Mouse (Mus musculus) midbrain, embryonic 10.5 days (tissue): ENCODE data around the gene Cdsn. TPM values are rescaled to one million over a fixed set of nuclear protein-coding genes. Genes with fewer than 3 reads are reported as not detected.

Experiments used
- polyA plus RNA-seq: library from polyadenylated mRNA; unstranded; fragments of >200 nt; fragmentation: Nextera tagmentation; extraction: Ambion mirVana; gene quantifications from 2 replicates; pipeline ENCODE4 v1.2.1, GENCODE M21; 2016

The Cdsn gene
- polyA plus RNA-seq, 1 experiment from 2014 or later: 0.10 TPM

Other genes starting within 250 kb of the Cdsn start
- gene H2-Q1, start 231.7 kb upstream of the Cdsn start, polyA plus RNA-seq: not detected in 2 replicates
- 0.25 and 0.38 TPM in 2 replicates for gene H2-Q2, start 209.9 kb upstream of the Cdsn start, polyA plus RNA-seq
- 2.9 and 3.1 TPM in 2 replicates for gene H2-Q4, start 172.5 kb upstream of the Cdsn start, polyA plus RNA-seq
- 1.5 and 1.9 TPM in 2 replicates for gene H2-Q6, start 127.3 kb upstream of the Cdsn start, polyA plus RNA-seq
- gene H2-Q7, start 113.0 kb upstream of the Cdsn start, polyA plus RNA-seq: 16.0 and 17.5 TPM in 2 replicates
- 0.22 and 0.27 TPM in 2 replicates for gene H2-Q10, start 82.0 kb upstream of the Cdsn start, polyA plus RNA-seq
- 0.10 TPM in 1 of 2 replicates, not detected in the other for gene Pou5f1, start 46.1 kb upstream of the Cdsn start, polyA plus RNA-seq
- gene Tcf19, start 35.3 kb upstream of the Cdsn start, polyA plus RNA-seq: 56.7 and 58.8 TPM in 2 replicates
- gene Cchcr1, start 35.0 kb upstream of the Cdsn start, polyA plus RNA-seq: 23.4 and 23.6 TPM in 2 replicates
- gene Psors1c2, start 18.9 kb upstream of the Cdsn start, polyA plus RNA-seq: 1.4 and 2.0 TPM in 2 replicates
- gene 2300002M23Rik, start 15.3 kb downstream of the Cdsn start, polyA plus RNA-seq: not detected in 2 replicates
- gene Sfta2, start 49.4 kb downstream of the Cdsn start, polyA plus RNA-seq: not detected in 2 replicates
- gene Gm9573, start 74.5 kb downstream of the Cdsn start, polyA plus RNA-seq: not detected in 2 replicates
- gene Mucl3, start 91.6 kb downstream of the Cdsn start, polyA plus RNA-seq: 0.17 and 0.22 TPM in 2 replicates
- 19.3 and 20.6 TPM in 2 replicates for gene Vars2, start 115.5 kb downstream of the Cdsn start, polyA plus RNA-seq
- gene Gtf2h4, start 121.6 kb downstream of the Cdsn start, polyA plus RNA-seq: 50.1 and 52.3 TPM in 2 replicates
- gene Ddr1, start 152.5 kb downstream of the Cdsn start, polyA plus RNA-seq: 142 and 193 TPM in 2 replicates